Mouse (Mus musculus) G1E (cell line): ENCODE results near the gene Camta1. TPM values are rescaled to one million over a fixed set of nuclear protein-coding genes. Genes with fewer than 3 reads are reported as not detected.

Experiments used
- ATAC-seq: 2 replicates; pipeline ENCODE4 v1.8.0; 2016; ENCODE audit warnings: mild to moderate bottlenecking; ENCODE audit not compliant: insufficient number of reproducible peaks, poor library complexity, low FRiP score, severe bottlenecking; ENCODE audit errors: extremely low read depth
- DNase-seq: peaks from one replicate; pipeline ENCODE4 v3.0.0; 2012; ENCODE audit warnings: low spot score
- H3K27me3 ChIP-seq: 2 replicates; pipeline ENCODE4 v1.6.1; 2012; ENCODE audit warnings: mild to moderate bottlenecking, low read length, inconsistent platforms; ENCODE audit not compliant: insufficient read depth
- H3K36me3 ChIP-seq: replicated peaks from 2 replicates; pipeline ENCODE3; 2012; ENCODE audit warnings: mild to moderate bottlenecking, inconsistent platforms
- H3K4me1 ChIP-seq: 2 replicates; pipeline ENCODE4 v1.6.1; 2012; ENCODE audit warnings: low read depth, low read length, inconsistent platforms, mixed read lengths; ENCODE audit not compliant: insufficient read depth
- H3K4me3 ChIP-seq: 2 replicates; pipeline ENCODE4 v1.5.1; 2012; ENCODE audit warnings: low read depth, mild to moderate bottlenecking, inconsistent platforms, low read length, moderate library complexity, mixed read lengths
- H3K9me3 ChIP-seq: replicated peaks from 2 replicates; pipeline ENCODE4 v1.6.1; 2012; ENCODE audit warnings: inconsistent platforms
- CTCF ChIP-seq: IDR thresholded peaks from 2 replicates; pipeline ENCODE4 v1.5.1; 2012; ENCODE audit warnings: low read depth, low read length, inconsistent platforms, mixed read lengths
- GATA1 ChIP-seq: IDR thresholded peaks from 2 replicates; pipeline ENCODE4 v1.6.1; 2012; ENCODE audit warnings: borderline replicate concordance, low read length, inconsistent platforms, mixed read lengths
- GATA2 ChIP-seq: IDR thresholded peaks from 2 replicates; pipeline ENCODE4 v1.6.1; 2012; ENCODE audit warnings: low read depth, low read length, inconsistent platforms, borderline replicate concordance
- POLR2AphosphoS5 ChIP-seq: IDR thresholded peaks from 2 replicates; pipeline ENCODE4 v1.6.1; 2012; ENCODE audit warnings: low read depth, low read length, inconsistent platforms; ENCODE audit not compliant: insufficient replicate concordance
- TAL1 ChIP-seq: conservative IDR thresholded peaks from 2 replicates; pipeline ENCODE4 v1.6.1; 2012; ENCODE audit warnings: low read depth, low read length, inconsistent platforms, mixed read lengths
- polyA plus RNA-seq: library from polyadenylated mRNA; stranded (reverse); fragments of >175 nt; gene quantifications from 2 replicates; pipeline ENCODE4 v1.2.3, GENCODE M21; 2012
- total RNA-seq, 2 experiments: library from RNA; stranded (forward) in 1 of 2; stranded (reverse) in 1 of 2; fragments of 200-1000 nt in 1 of 2; fragments of >200 nt in 1 of 2; fragmentation: Nextera tagmentation in 1 of 2; gene quantifications; 2 replicates each; pipeline ENCODE4 v1.2.3; 2014 to 2017

The Camta1 gene
- total and polyA plus RNA-seq, 3 experiments: 10.8 to 113 (median 25.7) TPM

GRCm38 (mm10) chr4:151895624-151896023 lies 33.9 kb upstream of the Camta1 start:
- TF ChIP-seq CTCF (no peak), GATA1 (no peak), POLR2AphosphoS5 (no peak), TAL1 (no peak), GATA2 (no peak)

GRCm38 (mm10) chr4:151894926-151895325 lies 33.2 kb upstream of the Camta1 start:
- Histone ChIP-seq H3K4me3 (no peak overlapping the region), H3K4me1 (no peaks in the 10 kb centered on the region), H3K36me3 (no peaks in the 10 kb centered on the region), H3K9me3 (no peaks in the 10 kb centered on the region), H3K27me3 (peaks cover 5% of the 10 kb centered on the region; the same call in 1 of the 2 replicates)
- no peak for DNase-seq
- no peak for TF ChIP-seq POLR2AphosphoS5
- TF ChIP-seq GATA1: no peak
- no peak for TF ChIP-seq GATA2
- no peak for TF ChIP-seq CTCF
- TF ChIP-seq TAL1: no peak
- no peak for ATAC-seq

More at GRCm38 (mm10) chr4:151895624-151896023, 33.9 kb upstream of the Camta1 start:
- no peaks in the 10 kb centered on the region for H3K36me3 ChIP-seq
- H3K27me3 ChIP-seq: peaks cover 3% of the 10 kb centered on the region; the same call in 1 of the 2 replicates
- H3K4me1 ChIP-seq: no peaks in the 10 kb centered on the region
- no peak for DNase-seq
- H3K9me3 ChIP-seq: no peaks in the 10 kb centered on the region
- ATAC-seq: no peak
- no peak overlapping the region for H3K4me3 ChIP-seq

GRCm38 (mm10) chr4:151893241-151893640 lies 31.6 kb upstream of the Camta1 start:
- DNase-seq (no peak), ATAC-seq (no peak)
- Histone ChIP-seq H3K36me3 (no peaks in the 10 kb centered on the region), H3K9me3 (no peaks in the 10 kb centered on the region), H3K27me3 (peaks cover 5% of the 10 kb centered on the region; the same call in 1 of the 2 replicates), H3K4me3 (no peak overlapping the region), H3K4me1 (no peaks in the 10 kb centered on the region)
- TF ChIP-seq CTCF: no peak
- TF ChIP-seq GATA2: no peak
- no peak for TF ChIP-seq TAL1
- no peak for TF ChIP-seq GATA1

GRCm38 (mm10) chr4:151881590-151881989 lies 19.9 kb upstream of the Camta1 start:
- DNase-seq (no peak), ATAC-seq (no peak)
- TF ChIP-seq GATA1 (no peak), POLR2AphosphoS5 (no peak), GATA2 (no peak), CTCF (no peak)
- Histone ChIP-seq H3K4me1 (no peaks in the 10 kb centered on the region), H3K27me3 (no peaks in the 10 kb centered on the region), H3K9me3 (peaks cover 6% of the 10 kb centered on the region; the same call in 1 of the 2 replicates), H3K36me3 (no peaks in the 10 kb centered on the region), H3K4me3 (no peak overlapping the region)

- no peaks in the 10 kb centered on the region for H3K36me3 ChIP-seq
- ATAC-seq (no peak; the same call in 1 of the 2 replicates), DNase-seq (no peak)
- peaks cover 3% of the 10 kb centered on the region; the same call in 1 of the 2 replicates for H3K27me3 ChIP-seq
- no peak overlapping the region for H3K4me3 ChIP-seq
- H3K9me3 ChIP-seq: peaks cover 6% of the 10 kb centered on the region; the same call in 1 of the 2 replicates
- TF ChIP-seq CTCF: peak; percentile 17; the same call in 1 of the 2 replicates
- no peak for TF ChIP-seq GATA1
- H3K4me1 ChIP-seq: no peaks in the 10 kb centered on the region
These were observed 18.5 kb upstream of the Camta1 start for GRCm38 (mm10) chr4:151880044-151880690.

GRCm38 (mm10) chr4:151876400-151876799 lies 14.7 kb upstream of the Camta1 start:
- no peak for TF ChIP-seq GATA2
- no peak for TF ChIP-seq TAL1
- no peak for TF ChIP-seq CTCF
- no peak for TF ChIP-seq GATA1
- TF ChIP-seq POLR2AphosphoS5: no peak
- peaks cover 5% of the 10 kb centered on the region; the same call in 1 of the 2 replicates for H3K9me3 ChIP-seq
- no peak overlapping the region for H3K4me3 ChIP-seq
- H3K36me3 ChIP-seq: no peaks in the 10 kb centered on the region
- ATAC-seq: no peak
- no peak for DNase-seq
- no peaks in the 10 kb centered on the region for H3K4me1 ChIP-seq
- peaks cover 5% of the 10 kb centered on the region; the same call in 1 of the 2 replicates for H3K27me3 ChIP-seq

GRCm38 (mm10) chr4:151863511-151863910 lies 1.8 kb upstream of the Camta1 start:
- DNase-seq (no peak), ATAC-seq (no peak)
- H3K4me1 ChIP-seq: peaks cover 43% of the 10 kb centered on the region
- TF ChIP-seq GATA2: no peak
- no peak for TF ChIP-seq TAL1
- no peak for TF ChIP-seq POLR2AphosphoS5
- no peak for TF ChIP-seq CTCF
- no peak for TF ChIP-seq GATA1
- H3K4me3 ChIP-seq: peak overlapping the region; percentile 47; the same call in 1 of the 2 replicates
- no peaks in the 10 kb centered on the region for H3K9me3 ChIP-seq
- H3K27me3 ChIP-seq: peaks cover 18% of the 10 kb centered on the region
- H3K36me3 ChIP-seq: peaks cover 7% of the 10 kb centered on the region
